Mouse (Mus musculus) lung, adult 2 months (tissue): Measurements from ENCODE around the gene Heca. TPM values are rescaled to one million over a fixed set of nuclear protein-coding genes. Genes with fewer than 3 reads are reported as not detected.
"Not testable (repeated sequence)": the region's sequence is repeated elsewhere in the genome, so short reads cannot be mapped to it uniquely, and the experiment has no call there.

Experiments used
- DNase-seq: peaks from one replicate; pipeline ENCODE4 v3.0.0; 2022
- H3K4me1 ChIP-seq: fragments of 200-500 bp; 2 replicates; pipeline ENCODE4 v1.6.1; 2011; ENCODE audit warnings: low read length; ENCODE audit not compliant: control insufficient read depth, insufficient read depth
- H3K4me3 ChIP-seq: fragments of 200-500 bp; replicated peaks from 2 replicates; pipeline ENCODE3; 2011; ENCODE audit warnings: low read depth, mild to moderate bottlenecking, control low read depth, low read length; ENCODE audit errors: extremely low read depth
- CTCF ChIP-seq: fragments of 200-500 bp; IDR thresholded peaks from 2 replicates; pipeline ENCODE4 v1.5.1; 2011; ENCODE audit warnings: mild to moderate bottlenecking, low read length, control low read depth; ENCODE audit not compliant: insufficient read depth
- POLR2A ChIP-seq: fragments of 200-500 bp; IDR thresholded peaks from 2 replicates; pipeline ENCODE4 v1.6.1; 2011; ENCODE audit warnings: low read depth, mild to moderate bottlenecking, control low read depth, low read length, borderline replicate concordance; ENCODE audit errors: extremely low read depth
- WGBS: fragments of 180-500 bp; shearing (Covaris S2); methylation state at CpG from one replicate; pipeline ENCODE4 v1.1.7; 2018; 5-methylcytosine and 5-hydroxymethylcytosine counted together
- polyA plus RNA-seq: library from polyadenylated mRNA; depleted of rRNA; stranded (reverse); fragments of >200 nt; gene quantifications from 2 replicates; pipeline ENCODE4 v1.2.3, GENCODE M21; 2012

Heca gene
- polyA plus RNA-seq, 1 experiment: 30.9 TPM

DNA sequence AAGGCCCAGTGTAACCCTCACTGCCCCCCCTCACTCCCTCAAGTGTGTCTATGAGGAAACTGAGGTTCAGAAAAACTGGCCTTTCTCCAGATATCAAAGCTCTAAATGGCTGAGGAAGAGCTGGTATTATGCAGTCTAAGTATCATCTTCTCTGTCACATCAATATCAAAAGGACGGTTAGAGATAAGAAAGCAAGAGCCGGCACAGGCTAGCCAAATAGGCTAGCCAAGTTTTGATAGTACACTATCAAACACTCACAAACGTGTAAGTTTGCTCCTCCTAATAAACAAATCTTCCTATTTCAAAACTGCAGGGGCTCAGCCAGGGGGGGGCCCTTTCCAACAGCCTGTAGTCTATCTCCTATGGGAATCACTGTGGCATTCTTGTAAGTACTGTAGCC lies 1.8 kb downstream of the Heca start:
- no peak for TF ChIP-seq CTCF
- TF ChIP-seq POLR2A: no peak
- WGBS: 8% methylated on average over 3 of the region's 3 CpGs
- H3K4me1 ChIP-seq: peaks cover 4% of the 10 kb centered on the region; the same call in 1 of the 2 replicates
- H3K4me3 ChIP-seq: peak overlapping the region; percentile 15
- DNase-seq: no peak

DNA sequence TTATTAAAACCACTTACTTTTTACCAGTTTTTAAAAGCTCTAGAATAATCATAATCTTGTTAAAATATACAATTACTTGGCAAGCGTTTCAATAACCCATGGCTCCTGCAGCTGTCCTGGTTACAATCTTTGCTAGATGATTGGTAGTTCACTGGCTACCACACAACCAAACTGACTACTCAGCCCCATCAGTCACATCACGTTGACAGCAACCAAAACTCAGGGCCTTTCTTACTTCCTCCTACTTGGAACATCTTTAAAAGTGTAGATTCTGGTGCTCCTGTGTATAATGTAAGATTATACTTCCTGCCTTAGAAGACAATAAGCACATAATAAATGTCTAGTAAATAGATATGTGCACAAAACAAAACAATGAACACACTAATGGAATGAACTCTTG lies 14.2 kb downstream of the Heca start:
- no peak overlapping the region for H3K4me3 ChIP-seq
- no peak for DNase-seq
- H3K4me1 ChIP-seq: peaks cover 14% of the 10 kb centered on the region
- 42% methylated on average over 2 of the region's 2 CpGs for WGBS
- TF ChIP-seq POLR2A (no peak), CTCF (no peak)

DNA sequence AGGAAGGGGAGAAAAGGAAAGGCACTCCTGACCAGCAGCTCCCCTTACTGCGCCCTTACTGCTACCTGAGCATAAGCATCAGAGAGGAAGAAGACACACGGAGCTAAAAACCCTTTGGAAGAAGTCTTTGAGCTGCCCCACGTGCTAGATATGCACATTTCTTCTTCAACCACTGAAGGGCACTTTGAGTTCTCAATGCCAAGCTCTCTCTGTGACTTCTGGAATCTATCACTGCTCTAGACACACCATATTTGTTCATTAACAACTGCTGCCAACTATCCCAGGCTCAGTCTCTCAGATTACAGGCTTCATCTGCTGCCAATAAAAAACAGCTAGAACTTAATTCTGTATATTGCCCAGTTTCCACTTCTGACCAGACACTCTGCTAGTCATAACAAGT lies 15.7 kb downstream of the Heca start:
- DNase-seq: no peak
- 51% methylated on average over 3 of the region's 3 CpGs for WGBS
- Histone ChIP-seq H3K4me3 (no peak overlapping the region), H3K4me1 (peaks cover 14% of the 10 kb centered on the region)
- TF ChIP-seq POLR2A (no peak), CTCF (no peak)

DNA sequence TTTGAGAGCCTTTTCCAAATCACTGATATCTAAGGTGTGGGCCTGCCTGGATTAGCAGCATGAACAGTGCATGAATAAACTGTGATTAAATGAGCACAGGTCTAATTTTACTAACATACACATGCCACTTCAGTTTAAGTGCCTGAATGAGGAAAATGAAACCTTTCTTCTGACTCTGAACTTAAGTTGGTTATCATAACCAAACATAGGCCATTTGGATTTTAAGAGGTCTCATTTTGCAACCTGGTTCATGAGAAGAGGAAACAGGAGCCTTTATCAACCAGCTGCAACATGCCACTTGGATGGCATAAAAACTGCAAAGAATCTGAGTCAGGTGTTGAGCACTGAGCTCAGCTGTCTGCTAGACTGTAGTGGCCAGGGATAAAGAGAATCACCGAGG lies 16.7 kb downstream of the Heca start:
- no peak for DNase-seq
- peaks cover 16% of the 10 kb centered on the region for H3K4me1 ChIP-seq
- WGBS: 32% methylated on average over 1 of the region's 1 CpGs
- no peak for TF ChIP-seq CTCF
- no peak for TF ChIP-seq POLR2A
- H3K4me3 ChIP-seq: no peak overlapping the region

DNA sequence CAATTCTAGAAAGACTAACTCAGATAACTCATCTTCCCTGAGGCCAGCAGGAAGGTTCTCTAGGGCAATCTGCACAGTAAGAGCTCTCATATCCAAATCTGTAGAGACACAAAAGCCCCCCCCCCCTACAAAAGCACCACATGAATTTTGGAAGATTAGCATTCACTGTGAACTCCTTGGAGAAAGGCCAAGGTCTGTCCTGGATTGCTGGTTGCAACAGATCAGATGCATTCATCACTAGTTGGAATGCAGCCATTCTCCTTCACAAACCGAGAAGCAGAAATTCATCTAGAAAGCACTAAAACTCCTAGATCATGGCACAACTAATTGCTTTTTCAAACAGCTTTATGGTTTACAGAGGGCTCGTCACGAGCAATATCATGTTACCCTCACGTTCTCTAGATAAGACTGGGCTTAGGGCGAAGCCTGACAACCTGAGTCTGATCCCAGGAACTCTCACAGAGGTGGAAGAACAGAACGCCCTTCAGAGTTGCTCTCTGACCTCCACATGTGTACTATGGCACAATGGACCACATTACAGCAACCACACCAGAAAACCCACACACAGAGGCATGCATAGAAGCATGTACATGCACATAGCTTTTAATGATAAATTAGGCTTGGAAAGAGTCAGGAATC lies 17.3 kb downstream of the Heca start:
- TF ChIP-seq CTCF (no peak), POLR2A (no peak)
- 41% methylated on average over 6 of the region's 6 CpGs for WGBS
- peaks cover 20% of the 10 kb centered on the region for H3K4me1 ChIP-seq
- no peak for DNase-seq
- no peak overlapping the region for H3K4me3 ChIP-seq

DNA sequence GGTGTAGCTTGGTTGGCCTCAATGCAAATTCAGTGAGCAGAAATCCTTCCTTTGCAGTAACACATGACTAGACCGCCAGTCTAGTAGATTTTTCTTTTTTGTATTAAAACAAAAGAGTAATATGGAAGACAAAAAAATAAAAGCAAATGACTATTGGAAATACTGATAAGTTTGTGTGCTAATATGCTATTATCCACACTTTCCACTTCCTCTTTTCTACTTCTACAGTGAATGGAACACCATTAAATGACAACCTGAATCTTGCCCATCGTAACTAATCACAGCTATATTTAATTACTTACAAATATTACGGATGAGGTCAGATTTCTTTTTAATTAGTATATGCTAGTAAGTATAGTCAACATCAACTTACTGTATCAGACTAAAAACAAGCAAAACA lies 22.7 kb downstream of the Heca start:
- Histone ChIP-seq H3K4me3 (no peak overlapping the region), H3K4me1 (peaks cover 8% of the 10 kb centered on the region)
- 89% methylated on average over 3 of the region's 3 CpGs for WGBS
- TF ChIP-seq CTCF (no peak), POLR2A (no peak)
- no peak for DNase-seq

DNA sequence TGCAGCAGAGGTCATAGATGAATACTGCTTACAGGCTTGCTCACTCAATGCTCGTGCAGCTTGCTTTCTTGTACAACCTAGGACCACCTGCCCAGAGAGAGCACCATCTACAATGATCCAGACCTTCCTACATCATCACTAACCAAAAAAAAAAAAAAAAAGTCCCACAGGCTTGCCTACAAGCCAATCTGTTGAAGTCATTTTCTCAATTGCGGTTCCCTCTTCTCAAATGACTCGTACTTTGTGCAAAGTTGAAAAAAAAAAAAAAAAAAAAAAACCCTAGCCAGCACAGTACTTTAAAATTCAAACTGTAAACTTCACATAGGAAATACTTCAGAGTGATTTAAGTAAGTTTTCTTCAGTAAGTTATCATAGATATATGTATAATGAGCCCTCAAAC lies 23.7 kb downstream of the Heca start:
- no peak for DNase-seq
- Histone ChIP-seq H3K4me3 (no peak overlapping the region), H3K4me1 (peaks cover 15% of the 10 kb centered on the region)
- TF ChIP-seq CTCF (no peak), POLR2A (no peak)
- 46% methylated on average over 3 of the region's 3 CpGs for WGBS

DNA sequence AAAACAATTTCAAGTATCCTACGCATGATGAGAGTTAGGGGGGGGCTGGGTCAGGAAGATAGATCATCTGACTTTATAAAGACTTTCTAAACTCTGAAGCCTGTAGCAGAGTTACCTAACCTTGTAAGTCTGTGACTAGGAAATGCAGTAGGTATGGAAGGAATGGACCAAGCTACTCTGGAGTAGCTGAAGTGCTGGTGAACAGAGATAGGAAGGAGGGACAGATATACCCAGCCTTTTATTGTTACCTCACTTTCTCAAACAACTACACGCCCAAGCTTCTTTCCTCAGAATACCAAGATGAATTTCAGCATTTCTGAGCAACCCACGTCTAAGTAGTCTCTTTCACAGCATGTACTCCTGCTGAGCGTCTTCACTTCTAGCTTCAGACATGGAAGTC lies 26.5 kb downstream of the Heca start:
- TF ChIP-seq POLR2A (no peak), CTCF (no peak)
- peaks cover 15% of the 10 kb centered on the region for H3K4me1 ChIP-seq
- DNase-seq: no peak
- WGBS: 77% methylated on average over 4 of the region's 4 CpGs
- no peak overlapping the region for H3K4me3 ChIP-seq

DNA sequence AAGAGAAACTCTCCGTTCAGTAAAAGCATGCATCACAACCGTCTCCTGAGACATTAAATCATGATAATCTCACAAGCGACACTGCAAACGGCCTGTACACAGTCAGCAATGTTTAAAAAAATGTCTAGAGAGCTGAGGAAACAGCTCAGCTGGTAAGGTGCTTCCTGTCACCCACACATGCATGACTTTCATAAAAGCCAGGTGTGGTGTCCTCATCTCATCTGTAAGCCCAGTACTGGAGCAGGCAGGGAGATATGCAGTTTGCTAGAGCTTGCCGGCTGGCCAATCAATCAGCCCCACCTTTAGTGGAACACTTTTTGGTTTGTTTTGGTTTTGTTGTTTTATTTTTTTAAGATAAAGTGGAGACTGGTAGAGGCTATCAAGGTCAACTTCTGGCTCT lies 27.9 kb downstream of the Heca start:
- 44% methylated on average over 5 of the region's 5 CpGs for WGBS

DNA sequence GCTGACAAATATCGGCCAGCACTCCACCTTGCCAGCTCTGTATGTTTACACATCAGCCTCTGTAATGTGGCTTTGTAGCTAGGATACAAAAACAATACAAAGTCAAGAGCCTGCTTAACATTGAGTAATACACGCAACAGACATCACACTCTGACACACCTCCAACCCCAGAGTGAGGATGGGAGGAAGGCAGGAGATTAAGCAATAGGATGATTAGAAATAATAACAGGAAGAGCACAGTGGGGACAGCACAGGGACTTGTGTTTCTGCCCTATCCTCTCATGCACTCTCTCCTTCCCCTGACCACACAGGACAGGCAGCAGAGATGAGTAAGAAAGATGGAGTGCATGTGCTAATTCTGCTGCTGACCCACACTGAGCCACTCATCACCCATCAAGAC lies 28.8 kb downstream of the Heca start:
- no peak for DNase-seq
- TF ChIP-seq POLR2A (no peak), CTCF (no peak)
- Histone ChIP-seq H3K4me3 (no peak overlapping the region), H3K4me1 (peaks cover 10% of the 10 kb centered on the region)
- 27% methylated on average over 2 of the region's 2 CpGs for WGBS

More for the DNA sequence above, 27.9 kb downstream of the Heca start:
- peaks cover 11% of the 10 kb centered on the region for H3K4me1 ChIP-seq
- no peak overlapping the region for H3K4me3 ChIP-seq
- no peak for TF ChIP-seq CTCF
- no peak for TF ChIP-seq POLR2A
- no peak for DNase-seq

DNA sequence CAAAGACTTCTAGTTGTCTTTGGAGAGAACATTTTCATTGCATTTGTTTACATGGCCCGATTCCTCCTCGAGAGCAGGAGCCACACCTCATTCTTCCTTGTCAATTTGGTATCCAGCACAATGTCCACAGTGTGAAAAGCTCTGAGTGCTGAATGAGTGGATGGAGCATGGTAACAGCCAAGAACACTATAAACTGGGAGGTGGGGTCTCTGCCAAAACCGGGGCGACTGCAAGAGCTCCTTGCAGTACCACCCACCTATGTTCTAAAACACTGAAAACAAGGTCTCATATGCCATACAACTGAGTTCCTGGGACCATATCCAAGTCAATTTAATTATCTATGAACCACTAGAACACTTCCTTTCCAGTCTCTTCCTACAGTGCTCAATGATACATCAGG lies 39.1 kb downstream of the Heca start:
- no peak for DNase-seq
- Histone ChIP-seq H3K4me1 (no peaks in the 10 kb centered on the region), H3K4me3 (no peak overlapping the region)
- WGBS: 33% methylated on average over 4 of the region's 4 CpGs
- no peak for TF ChIP-seq CTCF
- no peak for TF ChIP-seq POLR2A

DNA sequence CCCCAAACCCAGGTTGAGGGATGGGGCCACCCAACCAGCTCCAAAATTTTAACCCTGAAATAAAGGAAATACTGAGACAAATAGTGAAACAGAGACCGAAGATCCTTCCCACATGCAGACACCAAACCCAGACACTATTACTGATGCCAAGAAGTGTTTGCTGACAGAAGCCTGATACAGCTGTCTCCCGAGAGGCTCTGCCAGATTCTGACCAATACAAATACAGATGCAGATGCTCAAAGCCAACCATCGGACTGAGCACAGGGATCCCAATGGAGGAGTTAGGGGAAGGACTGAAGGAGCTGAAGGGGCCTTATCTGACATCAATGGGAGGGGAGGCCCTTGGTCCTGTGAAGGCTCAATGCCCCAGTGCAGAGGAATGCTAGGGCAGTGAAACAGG lies 41.5 kb downstream of the Heca start:
- WGBS: 79% methylated on average over 3 of the region's 3 CpGs
- not testable (repeated sequence) for H3K4me1 ChIP-seq, H3K4me3 ChIP-seq, DNase-seq
